Mouse (Mus musculus) heart, embryonic 11.5 days (tissue): Measurements from ENCODE around the gene Rps25. TPM values are rescaled to one million over a fixed set of nuclear protein-coding genes. Genes with fewer than 3 reads are reported as not detected.

Experiments used
- ATAC-seq: fragments of 200-750 bp; cut with Nextera tagmentation; replicated peaks from 2 replicates; pipeline ENCODE4 v1.8.0; 2017; ENCODE audit warnings: moderate library complexity; ENCODE audit not compliant: insufficient number of reproducible peaks, low FRiP score, low TSS enrichment
- H3K27ac ChIP-seq: fragments of 300-500 bp; sonication (generic); 2 replicates; pipeline ENCODE4 v1.5.1; 2014; ENCODE audit warnings: mild to moderate bottlenecking, low read depth, low read length
- H3K27me3 ChIP-seq: fragments of 300-500 bp; sonication (generic); 2 replicates; pipeline ENCODE4 v1.6.1; 2014; ENCODE audit warnings: mild to moderate bottlenecking, low read length, mixed read lengths; ENCODE audit not compliant: control insufficient read depth, insufficient read depth
- H3K36me3 ChIP-seq: fragments of 300-500 bp; sonication (generic); 2 replicates; pipeline ENCODE4 v1.6.1; 2014; ENCODE audit warnings: mild to moderate bottlenecking, low read length, moderate library complexity, mixed read lengths; ENCODE audit not compliant: control insufficient read depth, insufficient read depth
- H3K4me1 ChIP-seq: fragments of 300-500 bp; sonication (generic); 2 replicates; pipeline ENCODE4 v1.6.1; 2014; ENCODE audit warnings: low read length; ENCODE audit not compliant: control insufficient read depth, insufficient read depth
- H3K4me2 ChIP-seq: fragments of 300-500 bp; sonication (generic); 2 replicates; pipeline ENCODE4 v1.6.1; 2014; ENCODE audit warnings: mild to moderate bottlenecking, moderate library complexity
- H3K4me3 ChIP-seq: fragments of 300-500 bp; sonication (generic); 2 replicates; pipeline ENCODE4 v1.5.1; 2014; ENCODE audit warnings: low read depth, low read length
- H3K9ac ChIP-seq: fragments of 300-500 bp; sonication (generic); 2 replicates; pipeline ENCODE4 v1.6.1; 2014; ENCODE audit warnings: mild to moderate bottlenecking, low read depth, low read length, moderate library complexity
- H3K9me3 ChIP-seq: fragments of 300-500 bp; sonication (generic); replicated peaks from 2 replicates; pipeline ENCODE4 v1.6.1; 2016; ENCODE audit warnings: low read length; ENCODE audit not compliant: control insufficient read depth
- whole genome bisulfite sequencing: fragments of 180-500 bp; shearing (Covaris S2); extraction: QIAGEN DNeasy Blood & Tissue Kit; methylation state at CpG from one replicate; pipeline ENCODE4 v1.1.7; 2014; ENCODE audit not compliant: insufficient replicate concordance; 5-methylcytosine and 5-hydroxymethylcytosine counted together
- polyA plus RNA-seq: library from polyadenylated mRNA; unstranded; fragments of >200 nt; fragmentation: Nextera tagmentation; extraction: Ambion mirVana; gene quantifications from 2 replicates; pipeline ENCODE4 v1.2.1, GENCODE M21; 2014

Gene Rps25
- polyA plus RNA-seq, 1 experiment from 2014 or later: 1,582 TPM

DNA sequence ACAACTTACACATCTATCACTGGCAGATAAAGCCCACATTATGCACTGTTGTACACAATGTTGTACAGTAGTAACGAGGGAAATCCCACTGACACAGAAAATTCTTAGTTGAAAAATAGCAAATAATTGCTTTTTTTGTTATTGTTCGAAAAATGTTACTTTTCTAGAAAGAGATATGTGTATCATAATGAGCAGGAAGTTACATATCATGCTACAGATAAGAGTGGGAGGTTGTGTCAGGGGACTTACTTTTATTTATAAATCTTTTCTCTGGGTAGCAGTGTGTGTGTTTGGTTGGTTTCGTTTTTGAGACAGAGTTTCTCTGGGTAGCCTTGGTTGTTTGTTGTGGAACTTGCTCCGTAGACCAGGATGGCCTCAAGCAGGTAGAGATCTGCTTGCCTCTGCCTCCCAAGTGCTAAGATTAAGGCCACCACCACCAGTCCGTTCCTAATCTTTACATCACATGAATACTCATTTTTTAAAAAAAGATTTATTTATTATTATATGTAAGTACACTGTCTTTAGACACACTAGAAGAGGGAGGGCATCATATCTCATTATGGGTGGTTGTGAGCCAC, 28.7 kb upstream of the Rps25 start:
- no peaks in the 10 kb centered on the region for H3K9me3 ChIP-seq
- no peaks in the 10 kb centered on the region for H3K27me3 ChIP-seq
- peak overlapping the region; percentile 90 for H3K9ac ChIP-seq
- peak overlapping the region; percentile 72 for H3K4me2 ChIP-seq
- H3K36me3 ChIP-seq: peaks cover 9% of the 10 kb centered on the region
- H3K4me1 ChIP-seq: peaks cover 14% of the 10 kb centered on the region
- H3K27ac ChIP-seq: no peak overlapping the region
- 80% methylated on average over 5 of the region's 5 CpGs for WGBS
- no peak for ATAC-seq
- peak overlapping the region; percentile 89 for H3K4me3 ChIP-seq

DNA sequence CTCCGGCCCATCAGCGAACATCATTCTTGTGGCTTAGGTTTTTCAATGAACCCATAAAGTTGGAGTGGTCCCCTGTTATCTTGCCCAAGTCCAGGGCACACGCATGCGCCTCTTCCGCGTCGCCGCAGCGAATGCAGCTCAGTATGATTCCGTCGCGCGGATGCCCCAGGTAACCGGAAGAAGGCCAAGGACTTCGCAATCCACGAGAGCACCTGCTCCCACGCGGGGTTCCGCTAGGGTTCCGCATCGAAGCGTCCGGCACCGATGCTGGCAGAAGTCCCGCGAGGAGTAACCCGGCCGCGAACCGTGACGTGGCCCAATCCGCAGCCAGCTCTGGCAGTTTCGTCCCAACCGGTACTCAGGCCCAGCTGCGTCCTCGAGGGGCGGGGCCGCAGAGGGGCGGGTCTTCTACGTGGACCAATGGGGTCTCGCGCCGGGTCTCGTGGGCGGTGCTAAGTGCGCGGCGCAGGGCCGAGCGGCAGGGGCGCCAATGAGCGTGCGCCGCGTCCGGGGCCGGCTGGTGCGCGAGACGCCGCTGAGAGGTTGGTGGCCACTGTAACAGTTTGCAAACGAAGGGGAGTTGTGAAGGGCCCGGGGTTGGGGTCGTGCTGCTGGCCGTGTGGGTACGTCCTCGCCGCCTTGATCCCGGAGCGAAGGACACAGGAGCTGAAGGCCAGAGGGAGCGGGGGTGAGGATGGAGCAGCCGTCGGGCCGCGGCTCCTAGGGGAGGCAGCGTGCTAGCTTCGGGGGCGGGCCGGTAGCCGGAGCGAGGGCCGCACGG, 27.7 kb upstream of the Rps25 start, which contains the start of gene Hyou1:
Hyou1 (plus strand) TSS at position 437 of the 781 bp plus-strand sequence.
- Histone ChIP-seq H3K27me3 (no peaks in the 10 kb centered on the region), H3K9me3 (no peaks in the 10 kb centered on the region), H3K27ac (peak within 1 kb of the TSS; percentile 87), H3K4me1 (peaks cover 14% of the 10 kb centered on the region), H3K4me3 (peak within 1 kb of the TSS; percentile 89), H3K4me2 (peak within 1 kb of the TSS; percentile 72), H3K36me3 (peaks cover 17% of the 10 kb centered on the region), H3K9ac (peak within 1 kb of the TSS; percentile 95)
- ATAC-seq: peak; percentile 98
- under 1% methylated on average over 83 of the region's 83 CpGs for WGBS

- Histone ChIP-seq H3K4me2 (peak overlapping the region; percentile 72), H3K27me3 (no peaks in the 10 kb centered on the region), H3K9ac (peak overlapping the region; percentile 95), H3K36me3 (peaks cover 23% of the 10 kb centered on the region), H3K9me3 (no peaks in the 10 kb centered on the region), H3K4me1 (peaks cover 14% of the 10 kb centered on the region), H3K4me3 (peak overlapping the region; percentile 89), H3K27ac (peak overlapping the region; percentile 83)
- WGBS: 5% methylated on average over 15 of the region's 15 CpGs
- no peak; the same call in 1 of the 2 replicates for ATAC-seq
These were observed 27.1 kb upstream of the Rps25 start for GRCm38 (mm10) chr9:44379862-44380261.

GRCm38 (mm10) chr9:44384596-44384995, 22.3 kb upstream of the Rps25 start:
- H3K4me1 ChIP-seq: peaks cover 9% of the 10 kb centered on the region
- no peak overlapping the region for H3K27ac ChIP-seq
- no peak for ATAC-seq
- H3K9ac ChIP-seq: no peak overlapping the region
- H3K36me3 ChIP-seq: peaks cover 63% of the 10 kb centered on the region
- no peak overlapping the region for H3K4me3 ChIP-seq
- no peak overlapping the region for H3K4me2 ChIP-seq
- WGBS: 89% methylated on average over 13 of the region's 13 CpGs
- H3K27me3 ChIP-seq: no peaks in the 10 kb centered on the region
- H3K9me3 ChIP-seq: no peaks in the 10 kb centered on the region

DNA sequence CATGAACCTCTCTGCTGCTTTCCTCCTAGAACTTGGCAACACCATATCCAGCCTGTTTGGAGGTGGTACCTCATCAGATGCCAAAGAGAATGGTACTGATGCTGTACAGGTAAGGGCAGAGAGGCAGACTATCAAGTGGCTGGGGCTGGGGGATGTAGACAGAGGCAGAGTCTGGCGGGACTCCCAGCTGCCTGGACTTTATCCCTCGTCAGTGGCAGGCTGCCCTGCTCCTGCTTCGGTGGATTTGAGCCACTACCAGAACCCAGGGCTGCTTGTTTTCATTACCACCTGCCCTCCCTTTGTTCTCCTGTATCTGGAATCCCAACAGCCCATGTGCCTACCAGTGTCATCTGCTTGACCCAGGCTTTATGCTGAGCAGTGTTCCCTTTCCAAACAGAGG, 19.7 kb upstream of the Rps25 start:
- Histone ChIP-seq H3K27ac (no peak overlapping the region), H3K4me1 (no peaks in the 10 kb centered on the region), H3K4me3 (no peak overlapping the region), H3K27me3 (no peaks in the 10 kb centered on the region), H3K9me3 (no peaks in the 10 kb centered on the region), H3K36me3 (peaks cover 63% of the 10 kb centered on the region), H3K9ac (no peak overlapping the region), H3K4me2 (no peak overlapping the region)
- ATAC-seq: no peak
- 75% methylated on average over 3 of the region's 3 CpGs for WGBS

DNA sequence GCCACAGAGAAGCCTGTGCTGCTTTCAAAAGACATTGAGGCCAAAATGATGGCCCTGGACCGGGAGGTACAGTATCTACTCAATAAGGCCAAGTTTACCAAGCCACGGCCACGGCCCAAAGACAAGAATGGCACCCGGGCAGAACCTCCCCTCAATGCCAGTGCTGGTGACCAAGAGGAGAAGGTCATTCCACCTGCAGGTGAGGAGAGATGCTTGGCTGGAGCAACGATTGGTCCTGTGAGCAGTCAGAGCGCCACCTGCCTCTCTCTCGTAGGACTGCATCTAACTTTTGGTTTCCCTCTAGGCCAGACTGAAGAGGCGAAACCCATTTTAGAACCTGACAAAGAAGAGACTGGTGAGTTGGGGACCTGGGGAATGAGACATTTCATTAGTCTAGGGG, 17.7 kb upstream of the Rps25 start:
- Histone ChIP-seq H3K4me3 (no peak overlapping the region), H3K27me3 (no peaks in the 10 kb centered on the region), H3K27ac (no peak overlapping the region), H3K9ac (no peak overlapping the region), H3K4me1 (no peaks in the 10 kb centered on the region), H3K9me3 (no peaks in the 10 kb centered on the region), H3K36me3 (peaks cover 52% of the 10 kb centered on the region), H3K4me2 (no peak overlapping the region)
- 62% methylated on average over 8 of the region's 8 CpGs for WGBS
- no peak for ATAC-seq

GRCm38 (mm10) chr9:44391466-44391865, 15.5 kb upstream of the Rps25 start:
- Histone ChIP-seq H3K4me3 (no peak overlapping the region), H3K36me3 (peaks cover 33% of the 10 kb centered on the region), H3K4me2 (no peak overlapping the region), H3K27me3 (no peaks in the 10 kb centered on the region), H3K27ac (no peak overlapping the region), H3K4me1 (no peaks in the 10 kb centered on the region), H3K9me3 (no peaks in the 10 kb centered on the region), H3K9ac (no peak overlapping the region)
- ATAC-seq: no peak; the same call in 1 of the 2 replicates
- WGBS: 47% methylated on average over 4 of the region's 4 CpGs

- WGBS: under 1% methylated on average over 43 of the region's 43 CpGs
- no peaks in the 10 kb centered on the region for H3K27me3 ChIP-seq
- H3K4me2 ChIP-seq: peak within 1 kb of the TSS; percentile 89
- H3K4me3 ChIP-seq: peak within 1 kb of the TSS; percentile 78
- ATAC-seq: peak; percentile 99
- H3K4me1 ChIP-seq: peaks cover 9% of the 10 kb centered on the region
- no peaks in the 10 kb centered on the region for H3K9me3 ChIP-seq
- H3K9ac ChIP-seq: peak within 1 kb of the TSS; percentile 91
- H3K36me3 ChIP-seq: peaks cover 14% of the 10 kb centered on the region
- H3K27ac ChIP-seq: peak within 1 kb of the TSS; percentile 80
These were observed 10.1 kb upstream of the Rps25 start, which contains the start of gene Slc37a4 for GRCm38 (mm10) chr9:44396684-44397411. Gene Slc37a4 (plus strand): TSS chr9:44396852.
